Comparison of ENCODE assay signal across 12 mouse cellular contexts in genomic region chr9:70816701-70817305, GRCm38 (mm10).
DNase-seq lines count a peak whose midpoint lies in the region; ATAC-seq and TF ChIP-seq lines count a peak whose summit lies in the region.
"Had no signal": no experiment of that assay in that cellular context is flagged by ENCODE, and none has a peak within 500 bp of the region (broad histone marks: within the 10 kb centered on the region; RNA-seq: fewer than 3 reads in every experiment).

No protein-coding gene starts in this region.

- H3K9me3 ChIP-seq in E14TG2a.4 (ENCODE audit: low read length), result no peaks in the 10 kb centered on the region
- no peaks in the 10 kb centered on the region for H3K9me3 ChIP-seq in limb, embryonic 10.5 days (replicated peaks)
- no peaks in the 10 kb centered on the region for H3K9me3 ChIP-seq in liver, postnatal 0 days (ENCODE audit: low read length)
- H3K9me3 ChIP-seq: heart, embryonic 15.5 days; intestine, embryonic 15.5 days; midbrain, embryonic 12.5 days had no signal

- no peak overlapping the region for H3K9ac ChIP-seq in liver, postnatal 0 days (replicated peaks)
- H3K9ac ChIP-seq: heart, embryonic 15.5 days; intestine, embryonic 15.5 days; midbrain, embryonic 12.5 days had no signal

- TF ChIP-seq CTCF in E14TG2a.4 (conservative IDR thresholded peaks at IDR 0.05; ENCODE audit: low read length), result no peak
- TF ChIP-seq CTCF in brain, embryonic 14.5 days (IDR thresholded peaks at IDR 0.05; ENCODE audit: borderline replicate concordance, extremely low read depth, insufficient read depth, insufficient read length), result no peak
- TF ChIP-seq CTCF in liver, postnatal 0 days (IDR thresholded peaks at IDR 0.05; ENCODE audit: low read depth), result no peak

- no peak for TF ChIP-seq EP300 in liver, postnatal 0 days (IDR thresholded peaks at IDR 0.05; ENCODE audit: low read depth)

- no peak for ATAC-seq in liver, postnatal 0 days
- ATAC-seq: intestine, embryonic 15.5 days had no signal

- H3K4me1 ChIP-seq in E14TG2a.4 (replicated peaks; ENCODE audit: low read depth, low read length), result peaks cover 67% of the 10 kb centered on the region
- H3K4me1 ChIP-seq in limb, embryonic 10.5 days, result peaks cover 23% of the 10 kb centered on the region
- H3K4me1 ChIP-seq in liver, postnatal 0 days (ENCODE audit: insufficient read depth), result 0 out of 2 replicates have a peak, but pooled peaks cover 5% of the 10 kb centered on the region

- no peaks in the 10 kb centered on the region for H3K36me3 ChIP-seq in E14TG2a.4 (ENCODE audit: insufficient read depth, low read length)
- H3K36me3 ChIP-seq in limb, embryonic 10.5 days, result no peaks in the 10 kb centered on the region
- H3K36me3 ChIP-seq in liver, postnatal 0 days (replicated peaks; ENCODE audit: insufficient read depth, low read length), result 0 out of 2 replicates have a peak, but pooled peaks cover 3% of the 10 kb centered on the region
- H3K36me3 ChIP-seq: heart, embryonic 15.5 days; intestine, embryonic 15.5 days; midbrain, embryonic 12.5 days had no signal

- peak; percentile 15 to 59 for DNase-seq in left cerebral cortex, adult 18-20 months (ENCODE audit: low spot score in 2 of 2)
- DNase-seq in left cerebral cortex, adult 11 months (ENCODE audit: low spot score), result no peak
- DNase-seq in brain, embryonic 14.5 days (ENCODE audit: low read depth), result peak; percentile 34
- DNase-seq in limb, embryonic 10.5 days (ENCODE audit: low spot score), result no peak
- DNase-seq in ovary, postnatal 36 days (ENCODE audit: low spot score), result no peak
- no peak for DNase-seq in adrenal gland, postnatal 25 days
- DNase-seq in liver, postnatal 0 days, result no peak
- DNase-seq: lung, adult 2 months had no signal

- no peak for TF ChIP-seq POLR2A in brain, embryonic 14.5 days (IDR thresholded peaks at IDR 0.05; ENCODE audit: borderline replicate concordance, extremely low read depth, insufficient read depth, insufficient read length, poor library complexity, severe bottlenecking)

- no peak overlapping the region for H3K4me2 ChIP-seq in liver, postnatal 0 days (ENCODE audit: low read depth, low read length)
- H3K4me2 ChIP-seq: heart, embryonic 15.5 days; intestine, embryonic 15.5 days; midbrain, embryonic 12.5 days had no signal

- H3K27ac ChIP-seq in limb, embryonic 10.5 days, result 0 out of 2 replicates have a peak overlapping the region, but pooled peaks have one; percentile 2
- no peak overlapping the region for H3K27ac ChIP-seq in liver, postnatal 0 days (ENCODE audit: low read depth)
- H3K27ac ChIP-seq: heart, embryonic 15.5 days; intestine, embryonic 15.5 days had no signal

- WGBS in limb, embryonic 10.5 days, result 75% methylated on average over 14 of the region's 14 CpGs
- 76% methylated on average over 14 of the region's 14 CpGs for WGBS in liver, postnatal 0 days (ENCODE audit: insufficient replicate concordance)

- H3K4me3 ChIP-seq in E14TG2a.4 (replicated peaks; ENCODE audit: low read length), result peak overlapping the region; percentile 2
- H3K4me3 ChIP-seq in limb, embryonic 10.5 days, result no peak overlapping the region
- no peak overlapping the region for H3K4me3 ChIP-seq in liver, postnatal 0 days (ENCODE audit: low read depth, low read length)
- H3K4me3 ChIP-seq: heart, embryonic 15.5 days; intestine, embryonic 15.5 days; midbrain, embryonic 12.5 days had no signal

- peaks cover 19% of the 10 kb centered on the region for H3K27me3 ChIP-seq in E14TG2a.4 (ENCODE audit: insufficient read depth, low read length)
- H3K27me3 ChIP-seq in limb, embryonic 10.5 days (ENCODE audit: low read depth, poor library complexity, severe bottlenecking), result no peaks in the 10 kb centered on the region
- no peaks in the 10 kb centered on the region for H3K27me3 ChIP-seq in liver, postnatal 0 days (ENCODE audit: insufficient read depth, low read length)
- H3K27me3 ChIP-seq: heart, embryonic 15.5 days; intestine, embryonic 15.5 days; midbrain, embryonic 12.5 days had no signal

Comparison
In these comparisons a context has a peak if more than half of its experiments do, and no peak if none do; other contexts are left out.
1. DNase-seq: peak in left cerebral cortex, adult 18-20 months (2 of 2) and brain, embryonic 14.5 days (single experiment); none in left cerebral cortex, adult 11 months (single experiment), limb, embryonic 10.5 days (single experiment), ovary, postnatal 36 days (single experiment), adrenal gland, postnatal 25 days (single experiment) and liver, postnatal 0 days (single experiment).